Mouse (Mus musculus) frontal cortex, adult 2 months (tissue): Measurements from ENCODE around the gene Nanp. TPM values are rescaled to one million over a fixed set of nuclear protein-coding genes. Genes with fewer than 3 reads are reported as not detected.

Source experiments
- DNase-seq, 2 experiments: peaks; one replicate each; pipeline ENCODE4 v3.0.0; 2022; ENCODE audit warnings: low spot score in 1 of 2; ENCODE audit errors: extremely low spot score in 1 of 2
- polyA plus RNA-seq: library from polyadenylated mRNA; depleted of rRNA; stranded (reverse); fragments of >200 nt; gene quantifications from 2 replicates; pipeline ENCODE4 v1.2.3, GENCODE M21; 2012; rRNA removed

Nanp gene
- polyA plus RNA-seq = 17.4 and 20.5 TPM in 2 replicates

- peak; percentile 87 to 93 for DNase-seq
Measured at GRCm38 (mm10) chr2:151039232-151039695, at the start of gene Nanp, which contains the start of gene Ninl. Gene Nanp, minus strand, starts transcription at chr2:151039398. Gene Ninl, minus strand, starts transcription at chr2:151039382.

DNA sequence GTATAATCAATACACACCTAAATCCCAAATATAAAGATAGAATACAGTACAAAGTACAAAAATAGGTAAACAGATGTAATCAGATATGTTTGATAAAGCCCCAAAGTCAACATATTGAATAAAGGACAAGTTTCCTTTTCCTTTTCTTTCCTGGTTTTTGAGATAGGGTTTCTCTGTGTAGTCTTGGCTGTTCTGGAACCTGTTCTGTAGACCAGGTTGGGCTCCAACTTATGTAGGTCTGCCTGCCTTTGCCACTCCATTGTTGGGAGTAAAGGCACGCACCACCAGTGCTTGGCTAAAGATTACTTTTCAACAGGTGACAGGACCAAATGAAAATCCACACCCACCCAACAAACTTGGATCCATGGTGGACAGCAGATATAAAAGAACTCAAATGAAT, 17.4 kb upstream of the Nanp start:
- no peak for DNase-seq

- no peak for DNase-seq
Measured at GRCm38 (mm10) chr2:151040411-151040810, 1.2 kb upstream of the Nanp start.

DNA sequence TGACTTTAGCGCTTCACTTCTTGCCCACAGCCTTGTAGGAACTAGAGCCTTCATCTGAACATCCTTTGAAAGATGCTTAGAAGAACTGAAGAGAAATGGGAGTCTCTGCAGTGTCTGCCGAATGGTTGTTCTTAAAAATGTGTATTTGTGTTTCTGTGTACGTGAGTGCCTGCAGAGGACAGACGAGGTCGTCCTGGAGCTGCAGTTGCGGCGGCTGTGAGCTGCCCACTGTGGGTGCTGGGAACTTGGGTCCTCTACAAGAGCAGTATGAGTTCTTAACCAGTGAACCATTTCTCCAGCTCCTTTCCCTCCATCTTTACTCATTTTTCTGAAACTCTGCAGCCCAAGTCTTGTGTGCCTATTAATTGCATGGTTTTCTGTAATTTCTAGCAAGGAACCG, 528 bp upstream of the Nanp start:
- no peak for DNase-seq

DNA sequence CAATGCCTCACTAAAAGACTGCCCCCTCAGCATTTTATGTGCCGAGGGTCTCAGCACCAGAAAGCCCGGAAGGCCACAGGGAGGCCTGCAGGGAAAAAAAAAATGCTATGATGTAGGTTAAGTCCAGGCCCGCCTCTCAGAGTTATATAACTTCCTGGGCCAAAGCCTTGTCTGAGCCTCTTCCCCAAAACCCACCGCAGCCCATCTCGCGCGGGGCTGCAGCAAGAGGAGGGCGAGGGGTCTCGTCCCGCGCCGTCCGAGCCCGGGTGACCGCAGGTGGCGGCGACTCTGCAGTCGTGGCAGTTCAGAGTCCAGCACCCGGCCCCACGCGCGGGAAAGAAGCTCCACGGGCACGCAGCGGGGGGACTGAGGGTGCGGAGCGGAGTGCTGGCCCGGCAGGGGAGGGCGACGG, 381 bp downstream of the Nanp start:
- peak in 1 of 2 experiments; percentile 44 for DNase-seq

DNA sequence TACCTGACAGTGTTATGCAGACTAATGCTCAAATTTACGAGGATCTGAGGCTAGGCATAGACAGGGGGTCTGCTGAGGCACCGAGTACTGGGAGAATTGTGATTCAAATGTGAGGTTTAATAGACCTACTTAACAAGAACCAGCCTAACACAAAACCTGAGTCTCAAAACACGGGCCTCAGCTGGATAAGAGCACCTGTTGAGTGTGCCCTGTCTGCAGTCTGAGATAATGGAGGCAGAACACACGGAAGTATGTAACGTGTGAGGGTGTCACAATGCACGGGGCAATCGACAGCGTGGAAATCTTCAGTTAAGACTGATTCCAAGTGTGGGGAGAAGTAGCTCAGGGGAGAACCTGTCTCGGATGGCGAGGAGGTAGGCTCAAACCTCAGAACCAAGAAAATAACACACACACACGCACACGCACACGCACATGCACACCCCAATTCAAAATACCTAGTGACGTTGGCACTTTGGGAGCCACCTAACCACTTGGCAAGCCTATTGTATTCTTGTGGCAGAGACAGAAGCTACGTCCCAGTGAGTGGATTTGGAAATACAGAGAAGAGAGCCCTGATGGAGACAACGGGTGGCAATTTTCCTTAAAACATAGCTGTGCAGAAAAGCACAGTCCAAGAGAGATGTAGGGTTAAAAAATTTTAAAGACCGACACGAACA, 1.2 kb downstream of the Nanp start:
- DNase-seq = peak in 1 of 2 experiments; percentile 13

GRCm38 (mm10) chr2:151037292-151037691, 1.9 kb downstream of the Nanp start:
- no peak for DNase-seq

- no peak for DNase-seq
Measured at GRCm38 (mm10) chr2:151036721-151037120, 2.5 kb downstream of the Nanp start.

- DNase-seq = no peak
Measured at GRCm38 (mm10) chr2:151034435-151034834, 4.8 kb downstream of the Nanp start.

GRCm38 (mm10) chr2:151021158-151021557, 18.0 kb downstream of the Nanp start:
- no peak for DNase-seq

GRCm38 (mm10) chr2:151015316-151015715, 23.9 kb downstream of the Nanp start:
- DNase-seq = no peak

GRCm38 (mm10) chr2:151011273-151011672, 27.9 kb downstream of the Nanp start:
- no peak for DNase-seq

GRCm38 (mm10) chr2:151009515-151010085, 29.6 kb downstream of the Nanp start:
- DNase-seq = no peak

DNA sequence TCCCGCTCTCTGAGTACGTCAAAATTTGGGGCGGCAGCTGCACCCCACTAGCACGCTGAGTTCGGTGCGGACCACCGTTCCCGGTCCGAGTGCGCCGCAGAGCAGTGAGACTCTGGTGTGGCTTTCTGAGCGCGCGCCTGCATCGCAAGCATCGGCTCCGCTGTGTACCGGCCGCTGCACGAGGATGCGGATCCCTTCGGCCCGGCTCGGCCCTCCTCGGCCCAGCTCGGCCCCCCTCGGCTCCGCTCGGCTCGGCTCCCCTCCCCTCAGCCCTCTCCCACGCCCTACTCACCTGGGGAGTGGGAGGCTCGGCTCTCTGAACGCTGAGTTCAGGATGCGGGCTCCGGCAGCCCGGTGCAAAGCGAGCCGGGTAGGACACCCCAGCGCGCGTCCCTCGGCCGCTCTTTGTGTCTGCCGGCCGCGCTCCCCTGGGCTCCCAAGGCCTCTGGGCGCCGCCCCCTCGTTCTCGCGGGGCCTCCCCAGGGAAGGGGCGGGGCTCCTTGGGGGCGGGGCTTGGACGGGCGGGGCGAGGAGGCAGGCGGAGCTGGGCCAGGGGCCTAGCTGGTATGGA, 30.2 kb downstream of the Nanp start:
- DNase-seq = peak in 1 of 2 experiments; percentile 60

DNA sequence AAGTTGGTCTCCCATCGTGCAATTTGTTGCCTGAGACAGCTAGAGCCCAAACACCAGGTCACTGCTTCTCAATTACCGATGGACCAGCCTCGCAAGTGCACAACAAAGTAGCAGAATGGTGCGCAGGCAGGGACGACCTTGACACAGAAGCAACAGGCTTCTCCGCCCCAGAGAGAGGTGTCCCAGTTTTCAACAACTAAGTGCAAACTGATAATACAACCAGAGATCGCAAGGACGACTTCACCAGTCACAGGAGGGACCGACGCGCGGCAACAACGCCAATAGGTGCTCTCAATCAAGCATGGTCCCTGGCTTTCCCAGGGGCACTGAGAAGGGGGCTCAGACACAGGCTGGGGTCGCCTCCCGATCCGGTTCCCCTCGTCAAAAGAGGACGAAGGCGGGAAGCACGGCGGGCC, 30.7 kb downstream of the Nanp start:
- DNase-seq = no peak

DNA sequence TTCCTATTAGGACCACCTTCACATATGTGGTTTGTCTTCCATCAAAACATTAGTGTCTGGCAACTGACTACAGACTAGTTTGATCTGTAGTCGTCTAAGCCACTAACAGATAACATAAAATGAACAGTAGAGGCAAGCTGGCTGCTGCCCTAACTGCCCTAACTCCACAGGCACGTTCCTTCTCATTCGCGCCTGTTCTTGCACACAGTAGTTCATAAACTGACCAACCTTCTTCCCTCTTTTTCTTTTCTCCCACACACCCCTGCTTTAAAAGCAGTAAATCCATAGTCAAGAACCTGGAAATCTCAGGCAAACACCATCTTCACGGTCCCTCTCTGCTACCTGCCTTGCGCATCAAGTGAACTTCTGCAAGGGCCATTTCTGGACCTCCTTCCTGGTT, 31.2 kb downstream of the Nanp start:
- no peak for DNase-seq

GRCm38 (mm10) chr2:151006281-151006945, 32.8 kb downstream of the Nanp start:
- no peak for DNase-seq

- no peak for DNase-seq
Measured at GRCm38 (mm10) chr2:151004390-151004789, 34.8 kb downstream of the Nanp start.

- DNase-seq = no peak
Measured at GRCm38 (mm10) chr2:151003796-151004195, 35.4 kb downstream of the Nanp start.

GRCm38 (mm10) chr2:151001619-151002175, 37.5 kb downstream of the Nanp start:
- no peak for DNase-seq
